Mouse (Mus musculus): Measurements from ENCODE around the gene Atp5g2.

Atp5g2 gene

GRCm38 (mm10) chr15:102672215-102673071, at the start of gene Atp5g2:
Gene Atp5g2 (minus strand): TSS chr15:102672352.
- DNase-seq (ENCODE audit: low read depth, low spot score) = peak; percentile 16

GRCm38 (mm10) chr15:102721016-102721898, 49.1 kb upstream of the Atp5g2 start:
- DNase-seq (ENCODE audit: low read depth, low spot score) = peak; percentile 64

DNA sequence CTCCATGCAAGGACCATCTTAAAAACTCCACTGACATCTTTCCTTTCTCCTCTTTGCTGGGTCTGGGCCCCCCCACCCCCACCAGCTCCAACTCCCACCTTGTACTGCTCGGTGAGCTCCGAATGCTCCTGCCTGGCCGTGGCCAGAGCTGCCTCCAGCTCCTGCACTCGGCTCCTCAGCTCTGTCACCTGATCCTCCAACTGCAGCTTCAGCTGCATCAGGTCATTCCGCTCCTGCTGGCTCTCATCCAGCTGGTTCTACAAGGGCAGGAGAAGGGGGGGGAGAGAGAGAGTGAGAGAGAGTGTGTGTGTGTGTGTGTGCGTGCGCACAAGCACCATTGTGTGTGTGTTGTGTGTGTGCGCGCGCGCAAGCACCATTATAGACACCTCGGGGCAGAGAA, 44.0 kb upstream of the Atp5g2 start:
- no peak for DNase-seq (ENCODE audit: low read depth, low spot score)

DNA sequence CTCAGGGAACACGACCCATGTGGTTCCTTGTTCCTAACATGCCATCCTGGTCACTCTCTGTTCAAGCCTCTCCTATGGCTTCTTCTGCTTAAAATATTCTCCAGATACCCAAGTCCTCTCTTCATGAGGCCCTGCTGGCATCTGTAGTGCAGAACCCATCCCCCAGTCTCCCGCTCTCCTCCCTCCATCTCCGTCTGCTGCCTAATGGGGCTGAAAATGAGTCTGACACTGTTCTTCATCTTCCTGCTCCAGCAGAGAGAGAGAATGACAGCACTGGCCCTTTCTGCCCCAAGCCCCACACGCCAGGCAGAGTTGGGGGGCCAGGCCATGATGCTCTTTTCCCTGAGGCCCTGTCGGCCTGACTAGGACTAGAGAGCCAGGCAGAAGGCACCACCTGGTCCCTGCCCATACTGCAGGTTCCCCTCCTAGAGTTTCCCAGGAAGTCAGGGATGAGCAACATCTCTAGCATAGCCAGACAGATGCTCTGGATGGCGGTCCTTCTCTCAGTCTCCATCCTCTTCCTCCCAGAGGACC, 35.7 kb upstream of the Atp5g2 start:
- no peak for DNase-seq (ENCODE audit: low read depth, low spot score)

DNA sequence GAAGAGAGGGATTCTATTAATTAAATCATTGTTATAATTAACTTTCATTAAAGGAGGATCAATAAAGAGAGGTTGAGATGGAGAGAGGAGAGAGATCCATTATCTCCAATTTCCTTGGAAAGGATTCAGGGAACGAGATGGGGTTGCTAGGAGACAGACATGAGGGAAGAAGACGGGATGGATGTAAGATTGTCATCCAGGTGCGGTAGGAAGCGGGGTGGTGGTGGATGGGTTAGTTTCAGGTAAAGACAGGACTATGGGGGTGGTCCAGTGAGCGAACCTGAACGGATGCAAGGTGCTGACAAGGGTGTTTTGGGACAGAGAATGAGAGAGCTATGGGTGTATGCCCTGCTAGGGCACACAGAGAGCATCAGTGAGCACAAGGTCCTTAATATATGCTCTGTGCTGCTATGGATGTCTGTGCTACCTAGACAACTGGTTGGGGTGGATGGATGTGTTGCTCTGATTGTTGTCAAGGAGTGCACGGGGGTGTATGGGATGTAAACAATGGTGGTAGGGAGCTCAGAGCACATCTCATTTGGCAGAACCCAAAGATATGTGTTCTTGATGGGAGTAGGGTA, 33.9 kb upstream of the Atp5g2 start:
- DNase-seq (ENCODE audit: low read depth, low spot score) = no peak

- no peak for DNase-seq (ENCODE audit: low read depth, low spot score)
Measured at GRCm38 (mm10) chr15:102705226-102705894, 33.2 kb upstream of the Atp5g2 start.

GRCm38 (mm10) chr15:102704806-102705205, 32.7 kb upstream of the Atp5g2 start:
- no peak for DNase-seq (ENCODE audit: low read depth, low spot score)

DNA sequence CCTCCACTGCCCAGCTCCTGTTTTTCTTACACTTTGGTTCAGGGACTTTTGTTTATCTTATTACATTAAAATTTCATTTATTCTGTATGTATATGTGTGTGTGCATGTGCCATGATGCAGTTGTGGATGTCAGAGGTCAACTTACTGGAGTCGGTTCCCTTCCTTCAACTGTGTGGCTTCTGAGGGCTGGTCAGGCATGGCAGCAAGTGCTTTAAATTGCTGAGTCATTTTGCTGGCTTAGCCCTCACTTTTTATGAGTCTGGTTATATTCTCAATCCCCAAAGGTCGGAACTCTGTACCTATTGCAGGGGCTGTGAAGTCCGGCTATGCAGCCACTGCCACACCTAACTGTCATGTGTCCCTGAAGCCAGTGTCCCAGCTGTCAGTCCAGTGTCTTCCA, 30.8 kb upstream of the Atp5g2 start:
- no peak for DNase-seq (ENCODE audit: low read depth, low spot score)

DNA sequence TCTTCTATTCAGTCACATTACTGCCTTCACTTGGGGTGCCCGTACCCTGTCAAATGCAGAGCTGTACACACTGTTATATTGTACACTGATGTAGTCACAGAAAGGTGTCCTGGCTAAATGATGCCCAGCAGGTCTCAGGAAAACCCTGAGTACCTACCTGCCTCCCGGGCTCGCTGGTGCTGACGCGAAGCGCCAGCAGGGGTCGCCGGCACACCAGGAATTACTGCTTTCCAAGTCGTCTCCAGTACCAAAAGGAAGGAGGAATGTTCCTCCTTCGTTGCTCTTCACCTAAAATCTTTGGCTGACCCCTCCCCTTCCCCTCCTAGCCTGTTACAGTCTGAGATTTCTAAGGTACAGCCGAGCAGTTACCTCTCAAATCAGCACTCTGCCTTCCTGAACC, 26.0 kb upstream of the Atp5g2 start:
- DNase-seq (ENCODE audit: low read depth, low spot score) = peak; percentile 77

DNA sequence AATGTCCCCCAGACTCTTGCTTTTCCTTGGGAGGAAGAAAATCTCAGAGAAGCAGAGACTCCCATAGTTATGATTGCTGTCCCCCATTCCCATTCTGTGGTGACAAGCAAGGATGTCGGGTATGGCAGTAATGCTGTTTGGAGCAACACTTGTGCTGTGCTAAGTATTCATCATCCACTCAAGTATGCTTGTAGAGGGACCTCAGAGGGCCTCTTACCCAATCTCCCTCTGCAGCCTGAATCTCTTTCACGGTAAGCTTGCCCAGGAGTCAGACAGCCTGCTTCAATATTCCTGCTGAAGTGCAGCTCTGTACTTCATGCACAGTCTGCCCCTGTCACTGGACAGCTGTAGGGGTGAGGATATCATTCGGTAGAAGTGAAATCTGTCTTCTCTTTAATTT, 24.7 kb upstream of the Atp5g2 start:
- no peak for DNase-seq (ENCODE audit: low read depth, low spot score)

GRCm38 (mm10) chr15:102693600-102693999, 21.4 kb upstream of the Atp5g2 start:
- DNase-seq (ENCODE audit: low read depth, low spot score) = peak; percentile 19

DNA sequence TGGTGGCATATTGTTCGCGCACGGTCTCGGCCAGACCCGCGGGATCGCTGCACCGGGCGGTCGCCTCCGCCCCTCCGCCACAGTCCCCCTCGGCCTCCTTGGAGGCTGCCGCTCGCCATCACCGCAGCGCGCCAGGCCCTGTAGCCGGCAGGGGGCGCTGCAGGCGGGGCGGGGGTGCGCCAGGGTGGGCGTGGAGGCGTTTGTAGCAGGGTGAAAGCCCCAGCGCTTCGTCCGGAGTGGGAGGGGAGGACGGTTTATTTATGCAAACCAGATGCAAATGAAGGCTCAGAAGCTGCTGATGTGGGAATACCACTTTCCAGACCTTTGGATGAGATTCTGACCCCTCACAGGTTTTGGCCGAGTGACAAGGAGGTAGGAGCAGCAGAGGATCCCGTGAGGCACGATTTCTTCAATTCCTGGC, 20.8 kb upstream of the Atp5g2 start:
- DNase-seq (ENCODE audit: low read depth, low spot score) = peak; percentile 68

GRCm38 (mm10) chr15:102692321-102692804, 20.2 kb upstream of the Atp5g2 start:
- no peak for DNase-seq (ENCODE audit: low read depth, low spot score)

- no peak for DNase-seq (ENCODE audit: low read depth, low spot score)
Measured at GRCm38 (mm10) chr15:102685791-102686190, 13.6 kb upstream of the Atp5g2 start.

DNA sequence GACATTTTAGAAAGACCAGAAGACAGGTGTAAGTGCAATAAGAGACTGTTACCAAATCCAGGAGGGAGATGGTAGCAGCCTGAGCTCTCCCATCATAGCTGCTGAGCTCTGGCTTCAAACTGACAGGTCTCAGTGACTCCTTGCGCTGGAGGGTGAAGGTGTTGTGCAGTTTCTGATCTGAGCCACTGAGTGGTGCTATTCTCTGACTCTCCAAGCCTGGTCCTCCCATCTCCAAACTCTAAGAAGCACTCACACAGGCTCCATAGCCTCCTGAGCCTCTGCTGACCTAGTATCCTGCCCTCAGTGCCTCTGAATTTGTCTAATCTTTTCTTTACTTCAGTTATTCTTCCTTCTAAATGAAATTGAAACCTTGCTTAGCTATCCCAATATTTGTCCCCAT, 11.5 kb upstream of the Atp5g2 start:
- DNase-seq (ENCODE audit: low read depth, low spot score) = peak; percentile 26

DNA sequence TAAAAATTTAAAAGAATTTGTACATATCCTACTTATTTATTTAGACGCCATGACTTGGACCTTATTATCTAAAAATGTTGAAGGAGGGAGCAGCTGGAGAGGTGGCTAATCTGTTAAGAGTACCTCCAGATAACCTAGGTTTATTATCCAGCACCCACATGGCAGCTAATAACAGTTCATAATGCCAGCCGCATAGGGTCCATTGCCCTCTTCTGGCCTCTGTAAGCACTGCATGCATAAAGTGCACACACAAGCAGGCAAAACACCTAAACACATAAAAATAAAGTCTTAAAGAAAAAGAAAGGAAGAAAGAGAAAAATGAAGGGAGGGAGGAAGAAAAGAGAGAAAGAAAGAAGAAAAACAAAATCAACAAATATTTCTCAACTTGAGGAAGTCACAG, 4.2 kb upstream of the Atp5g2 start:
- peak; percentile 35 for DNase-seq (ENCODE audit: low read depth, low spot score)

DNA sequence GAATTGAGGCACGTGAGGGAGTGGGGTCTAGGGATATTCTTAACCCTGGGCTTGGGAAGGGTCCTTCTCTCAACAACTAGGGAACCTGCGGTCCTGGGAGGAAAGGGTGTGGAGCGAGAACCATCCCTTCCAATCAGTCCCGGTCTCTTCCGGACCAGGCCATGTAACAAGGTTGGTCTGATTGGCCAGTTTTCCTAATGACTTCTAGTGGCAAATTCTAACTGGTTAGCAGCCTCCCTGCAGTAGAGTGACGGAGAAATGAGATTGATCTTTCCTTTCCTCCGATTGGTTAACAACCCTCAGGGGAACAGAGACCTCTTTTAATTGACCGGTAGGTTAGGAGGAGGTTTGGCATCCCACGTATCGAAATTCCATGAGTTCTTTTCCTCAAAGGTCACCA, 1.4 kb upstream of the Atp5g2 start:
- no peak for DNase-seq (ENCODE audit: low read depth, low spot score)

DNA sequence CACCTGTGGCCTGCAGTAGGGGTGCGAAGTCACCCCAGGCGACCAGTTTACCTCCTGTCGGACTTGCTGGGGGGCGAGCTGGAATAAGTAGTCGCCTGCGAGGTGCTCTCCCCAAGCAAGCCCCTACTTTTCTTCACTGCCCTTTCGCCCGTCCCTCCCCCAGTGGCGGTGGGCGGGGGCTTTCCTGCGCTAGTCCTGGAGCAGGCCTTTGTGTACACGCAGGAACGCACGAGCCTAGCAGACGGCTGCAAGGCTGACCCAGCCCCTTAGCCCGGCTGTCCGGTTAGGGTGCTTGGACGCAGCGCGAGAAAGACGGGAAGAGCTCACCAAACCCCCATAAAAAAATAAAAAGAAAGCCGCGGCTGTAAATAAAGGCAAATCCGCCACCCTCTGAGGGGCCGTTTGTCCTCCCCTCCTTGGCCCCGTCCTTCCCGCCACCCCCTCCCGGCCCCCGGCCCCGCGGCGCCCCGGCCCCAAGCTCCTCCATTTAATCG, 384 bp downstream of the Atp5g2 start:
- DNase-seq (ENCODE audit: low read depth, low spot score) = peak; percentile 67

- DNase-seq (ENCODE audit: low read depth, low spot score) = peak; percentile 98
Measured at GRCm38 (mm10) chr15:102670767-102671575, 1.2 kb downstream of the Atp5g2 start.

GRCm38 (mm10) chr15:102670281-102670680, 1.9 kb downstream of the Atp5g2 start:
- DNase-seq (ENCODE audit: low read depth, low spot score) = peak; percentile 34
